Mouse (Mus musculus) kidney, adult 2 months (tissue): ENCODE measurements at regions not wholly inside any gene's neighbourhood (a gene's known extent, or its start where the extent isn't known, plus 50 kb on each side); places are given as distances from the start of the nearest gene placed in this dataset.

Source experiments
- DNase-seq: peaks from one replicate; pipeline ENCODE4 v3.0.0; 2021
- H3K27ac ChIP-seq: fragments of 200-500 bp; 2 replicates; pipeline ENCODE4 v1.5.1; 2012; ENCODE audit warnings: low read depth, low read length, control low read depth, inconsistent platforms; ENCODE audit not compliant: insufficient read depth
- H3K27me3 ChIP-seq: fragments of 200-500 bp; replicated peaks from 2 replicates; pipeline ENCODE4 v1.6.1; 2012; ENCODE audit warnings: mild to moderate bottlenecking, moderate library complexity, low read length, inconsistent platforms; ENCODE audit not compliant: control insufficient read depth, insufficient read depth
- H3K36me3 ChIP-seq: fragments of 200-500 bp; 2 replicates; pipeline ENCODE4 v1.6.1; 2012; ENCODE audit warnings: mild to moderate bottlenecking, moderate library complexity, low read length, inconsistent platforms; ENCODE audit not compliant: control insufficient read depth, insufficient read depth
- H3K4me1 ChIP-seq: fragments of 200-500 bp; 2 replicates; pipeline ENCODE4 v1.6.1; 2011; ENCODE audit warnings: low read length; ENCODE audit not compliant: control insufficient read depth, insufficient read depth
- H3K4me3 ChIP-seq: fragments of 200-500 bp; 2 replicates; pipeline ENCODE4 v1.5.1; 2011; ENCODE audit warnings: mild to moderate bottlenecking, low read depth, low read length, control low read depth; ENCODE audit not compliant: insufficient read depth
- CTCF ChIP-seq: fragments of 200-500 bp; conservative IDR thresholded peaks from 2 replicates; pipeline ENCODE4 v1.5.1; 2011; ENCODE audit warnings: low read depth, mild to moderate bottlenecking, control low read depth, low read length, moderate library complexity, mixed read lengths; ENCODE audit not compliant: insufficient read depth, insufficient read length
- POLR2A ChIP-seq: fragments of 200-500 bp; IDR thresholded peaks from one replicate; pipeline ENCODE4 v1.6.1; 2011; ENCODE audit warnings: low read depth, low read length, control low read depth
- WGBS: fragments of 180-500 bp; shearing (Covaris S2); methylation state at CpG from one replicate; pipeline ENCODE4 v1.1.7; 2018; 5-methylcytosine and 5-hydroxymethylcytosine counted together

GRCm38 (mm10) chr7:74080846-74081235, 67.4 kb upstream of the St8sia2 start:
- no peak overlapping the region for H3K4me3 ChIP-seq
- H3K4me1 ChIP-seq, result no peaks in the 10 kb centered on the region
- no peak for DNase-seq
- no peaks in the 10 kb centered on the region for H3K36me3 ChIP-seq
- H3K27ac ChIP-seq, result no peak overlapping the region
- WGBS, result 69% methylated on average over 4 of the region's 4 CpGs
- H3K27me3 ChIP-seq, result no peaks in the 10 kb centered on the region
- no peak for TF ChIP-seq POLR2A
- no peak for TF ChIP-seq CTCF

GRCm38 (mm10) chr7:74080079-74080845, 66.8 kb upstream of the St8sia2 start:
- WGBS, result 61% methylated on average over 9 of the region's 9 CpGs
- Histone ChIP-seq H3K4me1 (no peaks in the 10 kb centered on the region), H3K27me3 (no peaks in the 10 kb centered on the region), H3K36me3 (no peaks in the 10 kb centered on the region), H3K27ac (no peak overlapping the region), H3K4me3 (no peak overlapping the region)
- peak; percentile 13 for DNase-seq
- TF ChIP-seq POLR2A (no peak), CTCF (no peak)

GRCm38 (mm10) chr7:74072632-74073031, 59.1 kb upstream of the St8sia2 start:
- H3K4me3 ChIP-seq, result no peak overlapping the region
- no peaks in the 10 kb centered on the region for H3K27me3 ChIP-seq
- DNase-seq, result no peak
- no peak overlapping the region for H3K27ac ChIP-seq
- H3K4me1 ChIP-seq, result no peaks in the 10 kb centered on the region
- no peak for TF ChIP-seq CTCF
- TF ChIP-seq POLR2A, result no peak
- no peaks in the 10 kb centered on the region for H3K36me3 ChIP-seq
- WGBS, result 70% methylated on average over 3 of the region's 3 CpGs

- DNase-seq, result no peak
- Histone ChIP-seq H3K27ac (no peak overlapping the region), H3K36me3 (no peaks in the 10 kb centered on the region), H3K4me3 (no peak overlapping the region), H3K4me1 (no peaks in the 10 kb centered on the region), H3K27me3 (no peaks in the 10 kb centered on the region)
- 94% methylated on average over 2 of the region's 2 CpGs for WGBS
- TF ChIP-seq POLR2A, result no peak
- TF ChIP-seq CTCF, result no peak
Measured at GRCm38 (mm10) chr7:74070836-74071235, 57.3 kb upstream of the St8sia2 start.

- H3K27me3 ChIP-seq, result no peaks in the 10 kb centered on the region
- no peaks in the 10 kb centered on the region for H3K36me3 ChIP-seq
- H3K4me1 ChIP-seq, result no peaks in the 10 kb centered on the region
- 10% methylated on average over 4 of the region's 4 CpGs for whole genome bisulfite sequencing
- TF ChIP-seq CTCF (no peak), POLR2A (no peak)
- DNase-seq, result peak; percentile 29
- H3K27ac ChIP-seq, result no peak overlapping the region
- no peak overlapping the region for H3K4me3 ChIP-seq
Measured at GRCm38 (mm10) chr7:74065449-74066099, 52.1 kb upstream of the St8sia2 start.
